Mouse (Mus musculus) CD8-positive naive resting alpha-beta T cell, adult 2 months (primary cell): ENCODE data around the gene Cxcr3.
A peak's percentile ranks its signal among the peaks of the same experiment; 100 is the strongest.

ENCODE experiments used
- DNase-seq, 2 experiments: peaks; one replicate each; pipeline ENCODE4 v3.0.0; 2022; ENCODE audit warnings: low read depth in 2 of 2, low spot score in 2 of 2

Gene Cxcr3

GRCm38 (mm10) chrX:101733828-101734319, at the start of gene Cxcr3:
Cxcr3 (minus strand) TSS chrX:101734269.
- DNase-seq, result peak; percentile 8 to 16

- DNase-seq, result peak; percentile 28 to 49
Observed at GRCm38 (mm10) chrX:101772035-101772434, 38.0 kb upstream of the Cxcr3 start.

GRCm38 (mm10) chrX:101770307-101770706, 36.2 kb upstream of the Cxcr3 start:
- DNase-seq, result no peak

- no peak for DNase-seq
Observed at GRCm38 (mm10) chrX:101769478-101769877, 35.4 kb upstream of the Cxcr3 start.

GRCm38 (mm10) chrX:101767280-101767679, 33.2 kb upstream of the Cxcr3 start:
- no peak for DNase-seq

GRCm38 (mm10) chrX:101765111-101765510, 31.0 kb upstream of the Cxcr3 start:
- DNase-seq, result no peak

- DNase-seq, result no peak
Observed at GRCm38 (mm10) chrX:101764621-101765020, 30.6 kb upstream of the Cxcr3 start.

GRCm38 (mm10) chrX:101754478-101754877, 20.4 kb upstream of the Cxcr3 start:
- DNase-seq, result no peak

- no peak for DNase-seq
Observed at GRCm38 (mm10) chrX:101750144-101750543, 16.1 kb upstream of the Cxcr3 start.

- DNase-seq, result no peak
Observed at GRCm38 (mm10) chrX:101741064-101741433, 7.0 kb upstream of the Cxcr3 start.

- no peak for DNase-seq
Observed at GRCm38 (mm10) chrX:101740335-101741063, 6.4 kb upstream of the Cxcr3 start.

- no peak for DNase-seq
Observed at GRCm38 (mm10) chrX:101737201-101737600, 3.1 kb upstream of the Cxcr3 start.

GRCm38 (mm10) chrX:101734981-101735380, 912 bp upstream of the Cxcr3 start:
- DNase-seq, result no peak

GRCm38 (mm10) chrX:101733288-101733687, 781 bp downstream of the Cxcr3 start:
- DNase-seq, result no peak

GRCm38 (mm10) chrX:101732644-101733043, 1.4 kb downstream of the Cxcr3 start:
- DNase-seq, result no peak

GRCm38 (mm10) chrX:101730010-101730409, 4.1 kb downstream of the Cxcr3 start:
- DNase-seq, result no peak

- no peak for DNase-seq
Observed at GRCm38 (mm10) chrX:101720401-101720800, 13.7 kb downstream of the Cxcr3 start.

GRCm38 (mm10) chrX:101705111-101705510, 29.0 kb downstream of the Cxcr3 start:
- no peak for DNase-seq

GRCm38 (mm10) chrX:101698232-101698631, 35.8 kb downstream of the Cxcr3 start:
- DNase-seq, result no peak

GRCm38 (mm10) chrX:101697537-101697936, 36.5 kb downstream of the Cxcr3 start:
- DNase-seq, result no peak

GRCm38 (mm10) chrX:101695686-101696085, 38.4 kb downstream of the Cxcr3 start:
- no peak for DNase-seq
